Comparison of ENCODE assay signal across 8 mouse cellular contexts in genomic region chr9:4442908-4443307, GRCm38 (mm10).
A peak's percentile ranks its signal among the peaks of the same experiment; 100 is the strongest.
DNase-seq lines count a peak whose midpoint lies in the region; ATAC-seq and TF ChIP-seq lines count a peak whose summit lies in the region.
"Had no signal": no experiment of that assay in that cellular context is flagged by ENCODE, and none has a peak within 500 bp of the region (broad histone marks: within the 10 kb centered on the region; RNA-seq: fewer than 3 reads in every experiment).

No protein-coding gene starts in this region.

- H3K27me3 ChIP-seq in spleen, adult 2 months (ENCODE audit: control insufficient read depth, insufficient read depth, low read length) = no peaks in the 10 kb centered on the region
- no peaks in the 10 kb centered on the region for H3K27me3 ChIP-seq in embryonic facial prominence, embryonic 10.5 days (replicated peaks; ENCODE audit: low read depth, poor library complexity, severe bottlenecking)
- H3K27me3 ChIP-seq in kidney, postnatal 0 days (ENCODE audit: insufficient read depth, low read length) = no peaks in the 10 kb centered on the region
- H3K27me3 ChIP-seq: stomach, embryonic 15.5 days had no signal

- H3K4me3 ChIP-seq in spleen, adult 2 months (ENCODE audit: extremely low read depth, insufficient read depth, insufficient read length) = no peak overlapping the region
- no peak overlapping the region for H3K4me3 ChIP-seq in embryonic facial prominence, embryonic 10.5 days
- no peak overlapping the region for H3K4me3 ChIP-seq in kidney, postnatal 0 days (replicated peaks; ENCODE audit: low read depth, low read length)
- H3K4me3 ChIP-seq: stomach, embryonic 15.5 days had no signal

- peak; percentile 1 to 25 for DNase-seq in spleen, adult 2 months (ENCODE audit: low read depth in 1 of 2, low spot score in 2 of 2)
- DNase-seq in spleen, adult 12 weeks (ENCODE audit: low spot score) = no peak
- DNase-seq in embryonic facial prominence, embryonic 10.5 days (ENCODE audit: low spot score) = peak; percentile 50
- peak; percentile 71 for DNase-seq in kidney, postnatal 0 days (ENCODE audit: low spot score)
- peak; percentile 41 for DNase-seq in thymus, postnatal 14 days

- no peaks in the 10 kb centered on the region for H3K4me1 ChIP-seq in spleen, adult 2 months (ENCODE audit: control insufficient read depth, insufficient read depth, insufficient read length)
- no peaks in the 10 kb centered on the region for H3K4me1 ChIP-seq in embryonic facial prominence, embryonic 10.5 days
- no peaks in the 10 kb centered on the region for H3K4me1 ChIP-seq in kidney, postnatal 0 days (replicated peaks; ENCODE audit: insufficient read depth, low read length)
- H3K4me1 ChIP-seq: stomach, embryonic 15.5 days had no signal

- ATAC-seq in activated CD4-positive, CD25-positive, alpha-beta regulatory T cell, adult 4 months = peak; percentile 77
- ATAC-seq in kidney, postnatal 0 days (replicated peaks; ENCODE audit: low FRiP score, low read depth) = peak; percentile 73; the same call in 1 of the 2 replicates
- ATAC-seq in megakaryocyte progenitor cell, adult 5-6 weeks (replicated peaks; ENCODE audit: poor library complexity) = peak; percentile 99

- no peak overlapping the region for H3K4me2 ChIP-seq in kidney, postnatal 0 days (ENCODE audit: low read length)
- H3K4me2 ChIP-seq: stomach, embryonic 15.5 days had no signal

- WGBS in spleen, adult 2 months = 19% methylated on average over 2 of the region's 2 CpGs
- WGBS in embryonic facial prominence, embryonic 10.5 days = 26% methylated on average over 2 of the region's 2 CpGs
- WGBS in kidney, postnatal 0 days = 26% methylated on average over 2 of the region's 2 CpGs

- no peaks in the 10 kb centered on the region for H3K36me3 ChIP-seq in spleen, adult 2 months (ENCODE audit: control insufficient read depth, insufficient read depth, low read length)
- H3K36me3 ChIP-seq in embryonic facial prominence, embryonic 10.5 days (replicated peaks) = no peaks in the 10 kb centered on the region
- H3K36me3 ChIP-seq in kidney, postnatal 0 days (ENCODE audit: insufficient read depth, low read length) = no peaks in the 10 kb centered on the region
- H3K36me3 ChIP-seq: stomach, embryonic 15.5 days had no signal

- no peaks in the 10 kb centered on the region for H3K9me3 ChIP-seq in embryonic facial prominence, embryonic 10.5 days
- no peaks in the 10 kb centered on the region for H3K9me3 ChIP-seq in kidney, postnatal 0 days (replicated peaks; ENCODE audit: low read length)
- H3K9me3 ChIP-seq: stomach, embryonic 15.5 days had no signal

- no peak overlapping the region for H3K9ac ChIP-seq in kidney, postnatal 0 days (ENCODE audit: low read depth, low read length)
- H3K9ac ChIP-seq: stomach, embryonic 15.5 days had no signal

- no peak overlapping the region for H3K27ac ChIP-seq in spleen, adult 2 months (ENCODE audit: insufficient read depth, low read length)
- no peak overlapping the region for H3K27ac ChIP-seq in embryonic facial prominence, embryonic 10.5 days (replicated peaks)
- no peak overlapping the region for H3K27ac ChIP-seq in kidney, postnatal 0 days
- H3K27ac ChIP-seq: stomach, embryonic 15.5 days had no signal

- no peak for TF ChIP-seq POLR2A in spleen, adult 2 months (IDR thresholded peaks at IDR 0.05; ENCODE audit: low read depth, low read length)

- TF ChIP-seq CTCF in spleen, adult 2 months (IDR thresholded peaks at IDR 0.05; ENCODE audit: extremely low read depth, insufficient read depth, insufficient read length, insufficient replicate concordance) = peak; percentile 9; the same call in 1 of the 2 replicates
- peak; percentile 77 for TF ChIP-seq CTCF in kidney, postnatal 0 days (IDR thresholded peaks at IDR 0.05; ENCODE audit: low read depth)
